Mouse (Mus musculus) cerebellum, adult 2 months (tissue): ENCODE data around the gene Rnf207. TPM values are rescaled to one million over a fixed set of nuclear protein-coding genes. Genes with fewer than 3 reads are reported as not detected.
A peak's percentile ranks its signal among the peaks of the same experiment; 100 is the strongest.

Source experiments
- DNase-seq, 2 experiments: peaks; one replicate each; pipeline ENCODE4 v3.0.0; 2021
- H3K27ac ChIP-seq: fragments of 200-500 bp; 2 replicates; pipeline ENCODE4 v1.5.1; 2012; ENCODE audit warnings: low read length, control low read depth, inconsistent platforms; ENCODE audit not compliant: insufficient read depth
- H3K27me3 ChIP-seq: fragments of 200-500 bp; 2 replicates; pipeline ENCODE4 v1.6.1; 2012; ENCODE audit warnings: inconsistent platforms, mild to moderate bottlenecking, low read length, moderate library complexity; ENCODE audit not compliant: control insufficient read depth, insufficient read depth
- H3K4me1 ChIP-seq: fragments of 200-500 bp; 2 replicates; pipeline ENCODE4 v1.6.1; 2011; ENCODE audit warnings: low read length; ENCODE audit not compliant: control insufficient read depth, insufficient read depth
- H3K4me3 ChIP-seq: fragments of 200-500 bp; replicated peaks from 2 replicates; pipeline ENCODE3; 2011; ENCODE audit warnings: mild to moderate bottlenecking, low read depth, low read length, control low read depth; ENCODE audit not compliant: insufficient read depth
- CTCF ChIP-seq: fragments of 200-500 bp; IDR thresholded peaks from 2 replicates; pipeline ENCODE4 v1.5.1; 2011; ENCODE audit warnings: low read depth, mild to moderate bottlenecking, control low read depth, low read length, moderate library complexity, borderline replicate concordance; ENCODE audit not compliant: insufficient read depth
- POLR2A ChIP-seq: fragments of 200-500 bp; IDR thresholded peaks from 2 replicates; pipeline ENCODE4 v1.6.1; 2011; ENCODE audit warnings: low read length, control low read depth, borderline replicate concordance; ENCODE audit not compliant: insufficient read depth
- WGBS: fragments of 180-500 bp; shearing (Covaris S2); methylation state at CpG from one replicate; pipeline ENCODE4 v1.1.7; 2018; 5-methylcytosine and 5-hydroxymethylcytosine counted together
- polyA plus RNA-seq: library from polyadenylated mRNA; depleted of rRNA; stranded (reverse); fragments of >200 nt; gene quantifications from 2 replicates; pipeline ENCODE4 v1.2.3, GENCODE M21; 2012

Rnf207 gene
- polyA plus RNA-seq, 1 experiment = 11.8 TPM

DNA sequence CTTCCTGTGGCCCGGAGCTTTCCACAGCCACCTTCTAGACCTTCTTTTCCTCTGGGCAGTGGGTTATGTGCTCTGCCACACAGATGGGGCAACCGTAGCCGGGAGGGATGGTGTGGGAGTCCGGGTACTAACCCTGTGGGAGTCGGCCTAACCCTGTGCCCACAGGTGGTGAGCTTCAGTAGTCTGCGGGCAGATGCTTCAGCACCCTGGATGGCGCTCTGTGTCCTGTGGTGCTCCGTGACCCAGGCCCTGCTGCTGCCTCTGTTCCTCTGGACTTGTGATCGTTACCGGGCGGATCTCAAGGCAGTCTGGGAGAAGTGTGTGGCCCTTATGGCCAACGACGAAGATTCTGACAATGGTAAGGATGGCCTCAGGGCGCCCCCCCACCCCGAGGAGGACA lies 37.2 kb downstream of the Rnf207 start:
- Histone ChIP-seq H3K27ac (no peak overlapping the region), H3K4me1 (peaks cover 20% of the 10 kb centered on the region), H3K27me3 (no peaks in the 10 kb centered on the region), H3K4me3 (no peak overlapping the region)
- no peak for DNase-seq
- TF ChIP-seq CTCF (no peak), POLR2A (no peak)
- 83% methylated on average over 15 of the region's 15 CpGs for WGBS

GRCm38 (mm10) chr4:152278986-152279385 lies 39.8 kb downstream of the Rnf207 start:
- Histone ChIP-seq H3K27ac (no peak overlapping the region), H3K4me3 (no peak overlapping the region), H3K4me1 (peaks cover 15% of the 10 kb centered on the region), H3K27me3 (no peaks in the 10 kb centered on the region)
- DNase-seq = no peak
- TF ChIP-seq POLR2A = no peak
- TF ChIP-seq CTCF = no peak
- 20% methylated on average over 23 of the region's 23 CpGs for WGBS

DNA sequence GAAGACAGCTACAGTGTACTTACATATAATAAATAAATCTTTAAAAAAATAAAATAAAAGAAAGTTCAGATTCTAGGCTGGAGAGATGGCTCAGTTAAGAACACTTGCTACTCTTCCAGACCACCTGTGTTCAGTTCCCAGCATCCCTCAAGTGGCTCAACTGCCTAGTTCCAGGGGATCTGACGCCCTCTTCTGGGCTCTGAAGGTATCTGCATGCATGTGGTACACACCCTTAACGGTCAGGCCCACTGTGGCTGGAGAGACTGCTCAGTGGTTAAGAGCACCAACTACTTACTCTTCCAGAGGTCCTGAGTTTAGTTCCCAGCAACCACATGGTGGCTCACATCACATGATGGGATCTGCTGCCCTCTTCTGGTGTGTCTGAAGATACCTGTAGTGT lies 40.9 kb downstream of the Rnf207 start:
- Histone ChIP-seq H3K4me1 (peaks cover 16% of the 10 kb centered on the region), H3K4me3 (no peak overlapping the region), H3K27ac (no peak overlapping the region), H3K27me3 (no peaks in the 10 kb centered on the region)
- DNase-seq = no peak
- WGBS = 77% methylated on average over 2 of the region's 2 CpGs
- no peak for TF ChIP-seq POLR2A
- TF ChIP-seq CTCF = peak; percentile 0; the same call in 1 of the 2 replicates

DNA sequence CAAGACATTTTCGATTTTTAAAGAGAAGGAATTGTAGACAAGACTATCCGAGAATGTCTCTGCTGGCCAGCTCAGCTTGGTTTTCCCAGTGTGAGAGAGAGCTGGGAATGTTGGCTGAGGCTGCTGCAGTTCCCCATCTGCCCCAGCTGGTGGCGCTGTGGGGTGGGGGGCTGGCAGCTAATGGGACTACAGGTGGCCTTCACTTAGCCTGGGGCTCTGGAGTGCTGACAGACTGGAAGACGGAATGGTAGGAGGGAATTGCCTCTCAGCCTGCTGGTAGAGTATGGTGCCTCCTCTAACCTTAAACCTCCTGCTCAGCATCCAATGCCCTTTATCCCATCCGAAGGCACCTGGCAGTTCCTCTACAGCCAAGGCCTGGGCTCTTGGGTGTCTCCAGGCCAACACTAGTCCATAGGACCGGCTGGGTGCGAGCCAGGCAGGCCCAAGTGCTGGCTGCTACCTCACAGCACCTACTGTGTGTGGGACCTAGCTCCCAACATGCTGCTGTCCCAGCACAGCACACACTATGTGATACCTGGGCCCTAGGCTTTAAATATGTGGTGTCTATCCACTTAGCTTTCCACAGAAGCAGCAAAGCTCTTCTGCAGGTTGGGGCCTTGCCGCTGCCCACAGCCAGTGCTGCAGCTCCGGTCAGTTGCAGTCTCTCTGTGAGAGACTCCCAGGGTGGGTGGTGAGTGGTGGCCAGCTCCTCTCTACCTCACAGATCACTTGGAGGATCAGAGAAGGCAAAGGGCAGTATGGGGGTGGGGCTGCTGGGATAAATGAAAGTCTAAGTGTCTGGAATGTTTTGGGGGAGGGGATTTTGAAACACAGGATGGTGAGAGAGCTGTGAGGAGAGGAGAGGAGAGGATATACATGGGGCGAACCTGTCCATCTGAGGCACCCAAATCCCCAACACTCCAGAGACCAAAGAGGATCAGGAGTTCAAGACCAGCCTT lies 42.1 kb downstream of the Rnf207 start:
- DNase-seq = peak in 1 of 2 experiments; percentile 65
- WGBS = 47% methylated on average over 10 of the region's 10 CpGs
- no peaks in the 10 kb centered on the region for H3K27me3 ChIP-seq

GRCm38 (mm10) chr4:152274681-152275131 lies 44.1 kb downstream of the Rnf207 start:
- H3K4me3 ChIP-seq = peak overlapping the region; percentile 54
- H3K4me1 ChIP-seq = peaks cover 34% of the 10 kb centered on the region
- H3K27me3 ChIP-seq = no peaks in the 10 kb centered on the region
- WGBS = 51% methylated on average over 20 of the region's 20 CpGs
- H3K27ac ChIP-seq = no peak overlapping the region
- no peak for DNase-seq
- TF ChIP-seq POLR2A (no peak), CTCF (no peak)

More for the DNA sequence above, 42.1 kb downstream of the Rnf207 start:
- TF ChIP-seq CTCF (peak; percentile 82), POLR2A (no peak)
- H3K27ac ChIP-seq = no peak overlapping the region
- no peak overlapping the region for H3K4me3 ChIP-seq
- peaks cover 16% of the 10 kb centered on the region for H3K4me1 ChIP-seq

DNA sequence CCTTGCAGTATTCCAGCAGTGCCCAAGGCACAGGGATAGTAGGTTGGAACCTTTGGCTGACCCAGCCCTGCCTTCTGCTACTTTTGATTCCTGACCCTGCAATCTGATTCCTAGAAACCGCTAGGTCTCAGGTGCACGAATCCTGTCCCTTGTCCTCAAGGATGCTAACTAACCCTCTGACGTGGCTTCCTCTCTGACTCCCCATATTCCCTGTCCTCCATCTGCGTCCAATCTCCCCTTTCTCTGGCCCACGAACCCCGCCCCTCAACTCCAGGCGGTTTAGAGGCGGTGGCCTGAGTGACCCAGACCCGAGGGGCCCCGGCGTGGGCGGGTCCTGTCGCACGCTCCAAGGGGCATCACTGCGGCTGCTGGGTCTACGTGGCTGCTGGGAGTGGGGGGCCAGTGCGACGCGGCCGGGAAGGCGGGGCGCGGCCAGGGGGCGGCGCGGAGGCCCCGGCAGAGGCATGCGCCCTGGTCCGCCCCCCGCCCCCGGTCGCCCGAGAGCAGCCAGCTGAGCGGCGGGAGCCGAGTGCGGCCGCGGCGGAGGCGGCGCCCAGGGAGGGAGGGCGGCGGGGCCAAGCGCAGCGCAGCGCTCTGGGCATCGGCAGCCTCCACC lies 45.1 kb downstream of the Rnf207 start, which contains the start of gene Gpr153:
Gene Gpr153, plus strand, starts transcription at position 612 of the 616 bp plus-strand sequence.
- DNase-seq = peak in 1 of 2 experiments; percentile 50
- WGBS = 3% methylated on average over 47 of the region's 48 CpGs
- Histone ChIP-seq H3K4me3 (peak within 1 kb of the TSS; percentile 54), H3K27me3 (no peaks in the 10 kb centered on the region), H3K27ac (0 out of 2 replicates have a peak within 1 kb of the TSS, but pooled peaks have one; percentile 3), H3K4me1 (peaks cover 36% of the 10 kb centered on the region)
- no peak for TF ChIP-seq CTCF
- TF ChIP-seq POLR2A = no peak

DNA sequence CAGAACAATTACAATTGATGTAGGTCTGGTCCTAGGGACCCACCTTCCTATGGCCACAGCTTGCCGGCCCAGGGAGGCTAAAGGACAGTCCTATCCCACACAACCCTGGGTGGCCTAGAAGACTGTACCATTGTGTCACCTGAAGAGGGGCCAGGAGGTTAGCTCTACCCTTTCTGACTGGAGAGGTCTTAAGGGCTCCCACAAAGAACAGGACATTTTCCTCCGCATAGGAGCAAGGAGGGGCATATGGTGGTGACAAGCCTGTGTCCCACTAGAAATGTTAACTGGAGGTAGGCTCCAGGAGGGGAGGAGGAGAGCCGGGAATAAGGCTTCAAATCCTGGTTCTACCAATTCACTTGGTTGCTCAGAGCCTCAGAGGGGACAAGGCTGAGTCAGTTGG lies 45.6 kb downstream of the Rnf207 start:
- peaks cover 41% of the 10 kb centered on the region for H3K4me1 ChIP-seq
- DNase-seq = no peak
- H3K4me3 ChIP-seq = no peak overlapping the region
- no peak for TF ChIP-seq POLR2A
- TF ChIP-seq CTCF = no peak
- H3K27me3 ChIP-seq = no peaks in the 10 kb centered on the region
- H3K27ac ChIP-seq = 0 out of 2 replicates have a peak overlapping the region, but pooled peaks have one; percentile 3
- 63% methylated on average over 3 of the region's 3 CpGs for WGBS
